Mouse (Mus musculus): ENCODE measurements around the gene Pigw. TPM values are rescaled to one million over a fixed set of nuclear protein-coding genes. Genes with fewer than 3 reads are reported as not detected.
"Not testable (repeated sequence)": the region's sequence is repeated elsewhere in the genome, so short reads cannot be mapped to it uniquely, and the experiment has no call there.

Gene Pigw
- polyA plus RNA-seq, 1 experiment from 2014 or later: 2.8 TPM

GRCm38 (mm10) chr11:84847475-84848090 is 32.5 kb downstream of the Pigw start:
- ATAC-seq (ENCODE audit: borderline replicate concordance, extremely low read depth, low FRiP score, low TSS enrichment): no peak
- Histone ChIP-seq H3K27ac (no peak overlapping the region), H3K4me1 (no peaks in the 10 kb centered on the region), H3K36me3 (peaks cover 55% of the 10 kb centered on the region), H3K9ac (no peak overlapping the region), H3K27me3 (no peaks in the 10 kb centered on the region), H3K9me3 (no peaks in the 10 kb centered on the region), H3K4me3 (no peak overlapping the region), H3K4me2 (no peak overlapping the region)
- WGBS: 78% methylated on average over 7 of the region's 7 CpGs

GRCm38 (mm10) chr11:84846741-84847474 is 33.2 kb downstream of the Pigw start:
- H3K9me3 ChIP-seq: no peaks in the 10 kb centered on the region

GRCm38 (mm10) chr11:84839330-84839729 is 40.8 kb downstream of the Pigw start:
- Histone ChIP-seq H3K4me2 (no peak overlapping the region), H3K27me3 (no peaks in the 10 kb centered on the region), H3K4me3 (no peak overlapping the region), H3K36me3 (peaks cover 62% of the 10 kb centered on the region), H3K9me3 (no peaks in the 10 kb centered on the region), H3K9ac (no peak overlapping the region), H3K4me1 (no peaks in the 10 kb centered on the region), H3K27ac (no peak overlapping the region)
- 91% methylated on average over 2 of the region's 2 CpGs for WGBS
- ATAC-seq (ENCODE audit: borderline replicate concordance, extremely low read depth, low FRiP score, low TSS enrichment): no peak

More at GRCm38 (mm10) chr11:84846741-84847474, 33.2 kb downstream of the Pigw start:
- Histone ChIP-seq H3K27me3 (no peaks in the 10 kb centered on the region), H3K4me3 (no peak overlapping the region), H3K9ac (no peak overlapping the region), H3K36me3 (peaks cover 50% of the 10 kb centered on the region), H3K4me2 (no peak overlapping the region), H3K4me1 (no peaks in the 10 kb centered on the region), H3K27ac (no peak overlapping the region)
- WGBS: 94% methylated on average over 15 of the region's 15 CpGs
- ATAC-seq (ENCODE audit: borderline replicate concordance, extremely low read depth, low FRiP score, low TSS enrichment): no peak

GRCm38 (mm10) chr11:84829495-84829894 is 50.6 kb downstream of the Pigw start:
- H3K4me2 ChIP-seq: peak overlapping the region; percentile 75
- H3K27me3 ChIP-seq; ATAC-seq (ENCODE audit: borderline replicate concordance, extremely low read depth, low FRiP score, low TSS enrichment); H3K9me3 ChIP-seq: not testable (repeated sequence)
- WGBS: 60% methylated on average over 11 of the region's 11 CpGs
- peaks cover 13% of the 10 kb centered on the region for H3K4me1 ChIP-seq
- peak overlapping the region; percentile 69 for H3K4me3 ChIP-seq
- peaks cover 31% of the 10 kb centered on the region for H3K36me3 ChIP-seq
- H3K27ac ChIP-seq: peak overlapping the region; percentile 69
- peak overlapping the region; percentile 64 for H3K9ac ChIP-seq

GRCm38 (mm10) chr11:84828516-84829399 is 51.3 kb downstream of the Pigw start, which contains the start of gene Dhrs11:
TSS of gene Dhrs11 (minus strand) at chr11:84828994.
- Histone ChIP-seq H3K27ac (peak within 1 kb of the TSS; percentile 69), H3K4me3 (peak within 1 kb of the TSS; percentile 69), H3K4me2 (peak within 1 kb of the TSS; percentile 75), H3K4me1 (peaks cover 13% of the 10 kb centered on the region), H3K27me3 (no peaks in the 10 kb centered on the region), H3K9me3 (no peaks in the 10 kb centered on the region), H3K9ac (peak within 1 kb of the TSS; percentile 64), H3K36me3 (peaks cover 24% of the 10 kb centered on the region)
- ATAC-seq (ENCODE audit: borderline replicate concordance, extremely low read depth, low FRiP score, low TSS enrichment): peak; percentile 93
- under 1% methylated on average over 61 of the region's 62 CpGs for WGBS

- H3K4me1 ChIP-seq: peaks cover 17% of the 10 kb centered on the region
- H3K27ac ChIP-seq: 0 out of 2 replicates have a peak overlapping the region, but pooled peaks have one; percentile 42
- H3K36me3 ChIP-seq: peaks cover 19% of the 10 kb centered on the region
- WGBS: 49% methylated on average over 3 of the region's 3 CpGs
- H3K27me3 ChIP-seq: no peaks in the 10 kb centered on the region
- H3K4me3 ChIP-seq: peak overlapping the region; percentile 69
- no peak for ATAC-seq (ENCODE audit: borderline replicate concordance, extremely low read depth, low FRiP score, low TSS enrichment)
- H3K9ac ChIP-seq: peak overlapping the region; percentile 64; the same call in 1 of the 2 replicates
- no peaks in the 10 kb centered on the region for H3K9me3 ChIP-seq
- H3K4me2 ChIP-seq: peak overlapping the region; percentile 75
Measured at GRCm38 (mm10) chr11:84827901-84828503, 52.1 kb downstream of the Pigw start.

GRCm38 (mm10) chr11:84827492-84827891 is 52.6 kb downstream of the Pigw start:
- Histone ChIP-seq H3K9ac (no peak overlapping the region), H3K27me3 (no peaks in the 10 kb centered on the region), H3K4me2 (no peak overlapping the region), H3K4me1 (peaks cover 17% of the 10 kb centered on the region), H3K36me3 (peaks cover 14% of the 10 kb centered on the region), H3K9me3 (no peaks in the 10 kb centered on the region), H3K4me3 (no peak overlapping the region), H3K27ac (no peak overlapping the region)
- ATAC-seq (ENCODE audit: borderline replicate concordance, extremely low read depth, low FRiP score, low TSS enrichment): no peak

Small RNA genes within 50 kb of the gene (microRNA-seq; reads per million reads assigned to microRNA genes)
- gene Gm23564: not detected

Other genes starting within 250 kb of the Pigw start
- 10.7 and 12.8 TPM in 2 replicates for gene Mrm1, start 60.8 kb downstream of the Pigw start, polyA plus RNA-seq (2015; fragmentation: Nextera tagmentation; extraction: Ambion mirVana)
- 14.2 and 14.7 TPM in 2 replicates for gene Dhrs11, start 51.3 kb downstream of the Pigw start, polyA plus RNA-seq (2015; fragmentation: Nextera tagmentation; extraction: Ambion mirVana)
- 61.2 and 65.4 TPM in 2 replicates for gene Ggnbp2, start 9.5 kb downstream of the Pigw start, polyA plus RNA-seq (2015; fragmentation: Nextera tagmentation; extraction: Ambion mirVana)
- gene Myo19, start 137 bp downstream of the Pigw start, polyA plus RNA-seq (2015; fragmentation: Nextera tagmentation; extraction: Ambion mirVana): 8.7 and 9.0 TPM in 2 replicates
- gene Znhit3, start 36.1 kb upstream of the Pigw start, polyA plus RNA-seq (2015; fragmentation: Nextera tagmentation; extraction: Ambion mirVana): 61.0 and 62.6 TPM in 2 replicates
- gene Car4, start 77.5 kb upstream of the Pigw start, polyA plus RNA-seq (2015; fragmentation: Nextera tagmentation; extraction: Ambion mirVana): 0.58 and 0.85 TPM in 2 replicates

All from lung, embryonic 15.5 days (tissue).